Comparison of ENCODE assay signal across 34 mouse cellular contexts in genomic region chr8:26608588-26608987, GRCm38 (mm10).
"Had no signal": no experiment of that assay in that cellular context is flagged by ENCODE, and none has a peak within 500 bp of the region (broad histone marks: within the 10 kb centered on the region; RNA-seq: fewer than 3 reads in every experiment).

No protein-coding gene starts in this region.

- DNase-seq: heart, postnatal 10 days; heart, postnatal 14 days; heart, postnatal 36 days; heart, postnatal 4 days; kidney, adult 11 months; kidney, adult 18-20 months; kidney, adult 2 months; kidney, adult 8-10 months; kidney, adult 9 months; kidney, postnatal 10 days; kidney, postnatal 14 days; kidney, postnatal 25 days; kidney, postnatal 36 days; kidney, postnatal 4 days; layer of hippocampus, adult 9-11 months; layer of hippocampus, postnatal 36 days had no signal

- H3K4me3 ChIP-seq: heart, embryonic 10.5 days; heart, embryonic 12.5 days; heart, embryonic 13.5 days; heart, embryonic 15.5 days; hindbrain, embryonic 10.5 days; hindbrain, embryonic 12.5 days; hindbrain, embryonic 13.5 days; hindbrain, embryonic 15.5 days; intestine, embryonic 15.5 days; kidney, embryonic 15.5 days; layer of hippocampus, adult 2 months had no signal

- H3K27me3 ChIP-seq: heart, embryonic 12.5 days; heart, embryonic 13.5 days; heart, embryonic 15.5 days; hindbrain, embryonic 12.5 days; hindbrain, embryonic 13.5 days; hindbrain, embryonic 15.5 days; intestine, embryonic 15.5 days; kidney, embryonic 15.5 days had no signal

- H3K36me3 ChIP-seq: heart, embryonic 10.5 days; heart, embryonic 12.5 days; heart, embryonic 13.5 days; heart, embryonic 15.5 days; hindbrain, embryonic 10.5 days; hindbrain, embryonic 12.5 days; hindbrain, embryonic 13.5 days; hindbrain, embryonic 15.5 days; intestine, embryonic 15.5 days; kidney, embryonic 15.5 days had no signal

- ATAC-seq: hindbrain, embryonic 16.5 days; hindbrain, postnatal 0 days; inflammation-experienced regulatory T-cells, adult 6 months; intestine, embryonic 15.5 days; intestine, embryonic 16.5 days; intestine, postnatal 0 days had no signal

- H3K27ac ChIP-seq: heart, embryonic 10.5 days; heart, embryonic 13.5 days; heart, embryonic 15.5 days; hindbrain, embryonic 10.5 days; hindbrain, embryonic 12.5 days; hindbrain, embryonic 13.5 days; hindbrain, embryonic 14.5 days; hindbrain, embryonic 15.5 days; hindbrain, postnatal 0 days; intestine, embryonic 15.5 days; kidney, embryonic 15.5 days; kidney, postnatal 0 days; layer of hippocampus, adult 2 months had no signal

- H3K4me1 ChIP-seq: heart, embryonic 10.5 days; heart, embryonic 12.5 days; heart, embryonic 13.5 days; heart, embryonic 15.5 days; hindbrain, embryonic 10.5 days; hindbrain, embryonic 12.5 days; hindbrain, embryonic 13.5 days; hindbrain, embryonic 15.5 days; intestine, embryonic 15.5 days; kidney, embryonic 15.5 days had no signal
